Mouse (Mus musculus) adrenal gland, postnatal 10 days (tissue): Measurements from ENCODE around the gene Gtf3c5. TPM values are rescaled to one million over a fixed set of nuclear protein-coding genes. Genes with fewer than 3 reads are reported as not detected.

ENCODE experiments used
- microRNA-seq: library from miRNA; unstranded; fragments of <30 nt; microRNA quantifications from one replicate; pipeline ENCODE4 v1.2.0, GENCODE M21; 2021
- total RNA-seq, 2 experiments: library from RNA; stranded (reverse); gene quantifications; 2 replicates each; pipeline ENCODE4 v1.2.3; 2021

Gtf3c5 gene
- total RNA-seq, 2 experiments from 2014 or later = 15.5 to 21.5 TPM

Small RNA genes within 50 kb of the gene (microRNA-seq; reads per million reads assigned to microRNA genes)
- not detected for gene Gm22824

Other genes with a start within 250 kb of the Gtf3c5 start
- gene Ppp1r26, start 137.0 kb downstream of the Gtf3c5 start, total RNA-seq = 1 to 10 TPM; 5.3 to 7.4 TPM
- gene 1700007K13Rik, start 117.4 kb downstream of the Gtf3c5 start, total RNA-seq = under 1 TPM; 0.64 to 0.99 TPM
- gene Mrps2, start 115.7 kb downstream of the Gtf3c5 start, total RNA-seq = 10 to 100 TPM; 64.6 to 75.6 TPM
- 1 to 10 TPM; 4.3 to 5.4 TPM for gene Gbgt1, start 86.9 kb downstream of the Gtf3c5 start, total RNA-seq
- 1 to 10 TPM; 2.6 to 3.2 TPM for gene Gm10134, start 77.7 kb downstream of the Gtf3c5 start, total RNA-seq
- gene Ralgds, start 70.6 kb downstream of the Gtf3c5 start, total RNA-seq = 10 to 100 TPM; 31.5 to 47.4 TPM
- under 1 TPM in 1 of 2 experiments, not detected in 1; 0.15 TPM for gene Cel, start 20.3 kb downstream of the Gtf3c5 start, total RNA-seq
- gene Gfi1b, start 38.2 kb upstream of the Gtf3c5 start, total RNA-seq = 1 to 10 TPM in 1 of 2 experiments, under 1 TPM in 1; 0.66 to 4.4 TPM
- gene Tsc1, start 57.5 kb upstream of the Gtf3c5 start, total RNA-seq = 10 to 100 TPM; 15.5 to 20.7 TPM
- gene Spaca9, start 116.0 kb upstream of the Gtf3c5 start, total RNA-seq = 1 to 10 TPM; 1.4 to 2.1 TPM
- gene Ak8, start 116.4 kb upstream of the Gtf3c5 start, total RNA-seq = under 1 TPM; 0.18 to 0.33 TPM